Mouse (Mus musculus) midbrain, embryonic 14.5 days (tissue): ENCODE data around the gene Nrarp. TPM values are rescaled to one million over a fixed set of nuclear protein-coding genes. Genes with fewer than 3 reads are reported as not detected.

ENCODE experiments used
- ATAC-seq: fragments of 200-750 bp; cut with Nextera tagmentation; 2 replicates; pipeline ENCODE4 v1.8.0; 2017; ENCODE audit warnings: moderate number of reproducible peaks, moderate library complexity; ENCODE audit not compliant: low FRiP score, low TSS enrichment
- DNase-seq: peaks from one replicate; pipeline ENCODE4 v3.0.0-alpha.2; 2015
- H3K27ac ChIP-seq: fragments of 300-500 bp; sonication (generic); replicated peaks from 2 replicates; pipeline ENCODE4 v1.5.1; 2014; ENCODE audit warnings: mild to moderate bottlenecking, low read depth, low read length, moderate library complexity
- H3K27me3 ChIP-seq: fragments of 300-500 bp; sonication (generic); 2 replicates; pipeline ENCODE4 v1.6.1; 2014; ENCODE audit warnings: low read length, control low read depth, mixed read lengths; ENCODE audit not compliant: control insufficient read depth, insufficient read depth
- H3K36me3 ChIP-seq: fragments of 300-500 bp; sonication (generic); 2 replicates; pipeline ENCODE4 v1.6.1; 2014; ENCODE audit warnings: low read length, control low read depth; ENCODE audit not compliant: control insufficient read depth, insufficient read depth
- H3K4me1 ChIP-seq: fragments of 300-500 bp; sonication (generic); 2 replicates; pipeline ENCODE4 v1.6.1; 2014; ENCODE audit warnings: mild to moderate bottlenecking, antibody characterized with exemption, low read length, control low read depth; ENCODE audit not compliant: control insufficient read depth, insufficient read depth
- H3K4me2 ChIP-seq: fragments of 300-500 bp; sonication (generic); 2 replicates; pipeline ENCODE4 v1.6.1; 2014; ENCODE audit warnings: mild to moderate bottlenecking, low read length, moderate library complexity
- H3K4me3 ChIP-seq: fragments of 300-500 bp; sonication (generic); replicated peaks from 2 replicates; pipeline ENCODE4 v1.5.1; 2014; ENCODE audit warnings: low read depth, low read length
- H3K9ac ChIP-seq: fragments of 300-500 bp; sonication (generic); replicated peaks from 2 replicates; pipeline ENCODE4 v1.6.1; 2014; ENCODE audit warnings: mild to moderate bottlenecking, low read length, moderate library complexity
- H3K9me3 ChIP-seq: fragments of 300-500 bp; sonication (generic); 2 replicates; pipeline ENCODE4 v1.6.1; 2016; ENCODE audit warnings: low read length, control low read depth, mixed read lengths; ENCODE audit not compliant: control insufficient read depth
- WGBS: fragments of 180-500 bp; shearing (Covaris S2); extraction: QIAGEN DNeasy Blood & Tissue Kit; methylation state at CpG from one replicate; pipeline ENCODE4 v1.1.7; 2014; 5-methylcytosine and 5-hydroxymethylcytosine counted together
- polyA plus RNA-seq: library from polyadenylated mRNA; unstranded; fragments of >200 nt; fragmentation: Nextera tagmentation; extraction: Ambion mirVana; gene quantifications from 2 replicates; pipeline ENCODE4 v1.2.1, GENCODE M21; 2014

Nrarp gene
- polyA plus RNA-seq, 1 experiment from 2014 or later, result 20.8 TPM

DNA sequence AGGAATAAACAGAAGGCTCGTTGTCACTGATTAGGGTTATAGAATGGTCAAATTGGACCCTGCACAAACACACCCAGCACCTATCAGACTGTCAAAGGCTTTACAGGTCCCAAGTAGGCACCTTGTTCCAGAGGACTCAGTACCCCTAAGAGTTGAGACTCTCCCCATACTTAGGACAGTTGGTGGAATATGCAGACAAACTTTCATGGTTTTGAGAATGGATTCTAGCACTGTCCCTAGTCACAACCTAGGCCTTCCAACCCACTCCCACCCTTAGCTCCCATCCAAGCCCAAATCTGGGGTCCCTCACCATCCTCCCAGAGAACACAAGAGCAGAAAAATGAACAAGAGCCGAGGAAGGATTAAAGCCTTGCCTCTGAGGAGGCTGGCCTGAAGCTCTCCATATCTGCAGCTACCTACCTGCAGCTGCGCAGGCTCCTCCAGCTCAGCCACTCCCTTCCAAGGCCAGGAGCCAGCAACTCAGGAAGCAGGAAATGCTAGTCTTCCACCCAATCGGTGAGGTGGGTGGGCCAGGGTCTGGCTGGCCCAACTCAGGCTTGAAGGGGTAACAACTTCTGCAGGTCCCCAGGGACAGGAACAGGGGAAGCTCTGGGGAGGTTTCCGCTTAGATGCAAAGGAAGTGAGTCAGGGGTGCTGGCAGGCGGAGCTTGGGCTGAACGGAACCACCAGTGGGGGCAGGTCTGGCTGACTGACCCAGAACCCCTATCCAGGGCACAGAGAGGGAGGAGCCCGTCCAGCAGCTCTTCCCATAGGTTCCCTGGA is 15.8 kb downstream of the Nrarp start, which contains the start of gene Tor4a:
TSS of gene Tor4a (minus strand) at position 715 of the 783 bp plus-strand sequence.
- H3K4me3 ChIP-seq, result 0 out of 2 replicates have a peak within 1 kb of the TSS, but pooled peaks have one; percentile 5
- H3K9me3 ChIP-seq, result no peaks in the 10 kb centered on the region
- H3K27ac ChIP-seq, result no peak within 1 kb of the TSS
- peaks cover 20% of the 10 kb centered on the region for H3K27me3 ChIP-seq
- no peak within 1 kb of the TSS for H3K9ac ChIP-seq
- no peak for DNase-seq
- H3K4me2 ChIP-seq, result 0 out of 2 replicates have a peak within 1 kb of the TSS, but pooled peaks have one; percentile 4
- 15% methylated on average over 8 of the region's 8 CpGs for WGBS
- H3K36me3 ChIP-seq, result peaks cover 33% of the 10 kb centered on the region
- no peaks in the 10 kb centered on the region for H3K4me1 ChIP-seq
- ATAC-seq, result no peak

DNA sequence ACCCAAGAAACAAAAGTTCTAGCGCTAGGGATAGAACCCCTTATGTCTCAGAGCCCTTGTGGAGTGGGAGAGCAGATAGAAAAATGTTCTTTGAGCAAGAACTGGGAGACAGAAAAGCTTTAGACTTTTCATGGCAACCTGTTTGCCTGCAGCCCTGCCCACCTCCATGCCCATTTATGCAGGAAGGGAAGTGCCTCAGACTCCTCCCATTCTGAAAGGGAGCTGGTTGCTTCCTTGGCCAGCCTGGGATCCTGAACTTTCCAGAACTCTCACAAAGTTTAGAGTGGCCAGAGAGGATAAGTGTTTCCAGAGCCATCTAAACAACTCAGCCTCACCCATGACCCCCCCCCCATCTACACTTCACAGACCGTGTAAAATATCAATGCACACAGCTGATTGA is 16.6 kb downstream of the Nrarp start:
- Histone ChIP-seq H3K27me3 (peaks cover 20% of the 10 kb centered on the region), H3K4me1 (no peaks in the 10 kb centered on the region), H3K4me2 (no peak overlapping the region), H3K9me3 (no peaks in the 10 kb centered on the region), H3K9ac (no peak overlapping the region), H3K4me3 (no peak overlapping the region), H3K27ac (no peak overlapping the region), H3K36me3 (peaks cover 41% of the 10 kb centered on the region)
- ATAC-seq (no peak), DNase-seq (no peak)
- WGBS, result 32% methylated on average over 2 of the region's 2 CpGs

DNA sequence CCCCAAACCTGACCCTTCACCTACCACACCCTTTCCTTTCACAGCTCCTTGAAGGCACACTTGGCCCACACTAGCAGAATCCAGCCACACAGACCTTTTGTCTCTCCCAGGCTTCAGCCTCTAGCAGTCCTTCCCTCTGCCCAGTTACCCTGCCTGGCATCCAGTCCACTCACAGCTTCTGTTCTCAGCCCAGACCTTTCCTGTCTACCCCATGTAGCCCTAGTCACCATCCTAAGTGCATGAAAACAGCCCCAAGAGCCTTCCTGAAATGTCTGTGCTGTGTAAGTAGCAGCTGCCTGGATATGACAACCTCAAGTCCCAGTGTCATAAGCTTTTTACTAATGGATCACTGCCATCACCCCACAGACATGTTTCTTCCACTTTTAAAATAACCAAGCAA is 17.4 kb downstream of the Nrarp start:
- H3K4me2 ChIP-seq, result no peak overlapping the region
- no peak for DNase-seq
- no peak overlapping the region for H3K4me3 ChIP-seq
- H3K9me3 ChIP-seq, result no peaks in the 10 kb centered on the region
- no peaks in the 10 kb centered on the region for H3K4me1 ChIP-seq
- H3K27me3 ChIP-seq, result peaks cover 20% of the 10 kb centered on the region
- no peak overlapping the region for H3K27ac ChIP-seq
- ATAC-seq, result no peak
- H3K9ac ChIP-seq, result no peak overlapping the region
- H3K36me3 ChIP-seq, result peaks cover 49% of the 10 kb centered on the region

DNA sequence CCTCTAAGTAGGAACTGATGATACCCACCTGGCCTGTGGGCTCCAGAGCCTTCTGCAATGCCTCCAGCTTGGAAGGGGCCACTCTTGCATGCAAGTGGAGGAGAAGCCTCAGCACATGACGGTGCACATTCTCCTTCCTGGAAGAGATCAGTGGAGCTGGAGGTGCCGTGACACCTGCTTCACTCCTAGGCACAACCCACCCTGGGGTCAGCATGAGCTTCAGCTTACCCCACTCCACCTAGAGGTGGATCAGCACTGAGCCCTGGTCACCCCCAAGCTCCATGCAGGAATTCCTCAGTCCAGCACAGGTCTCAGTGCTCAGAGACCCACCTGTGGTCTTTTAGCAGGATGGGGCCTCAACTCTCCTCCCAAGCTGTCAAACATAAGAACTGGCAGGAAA is 20.1 kb downstream of the Nrarp start:
- ATAC-seq, result no peak
- peaks cover 76% of the 10 kb centered on the region for H3K36me3 ChIP-seq
- H3K9ac ChIP-seq, result no peak overlapping the region
- 91% methylated on average over 2 of the region's 2 CpGs for WGBS
- H3K4me2 ChIP-seq, result no peak overlapping the region
- no peaks in the 10 kb centered on the region for H3K4me1 ChIP-seq
- DNase-seq, result no peak
- H3K27ac ChIP-seq, result no peak overlapping the region
- no peaks in the 10 kb centered on the region for H3K9me3 ChIP-seq
- no peak overlapping the region for H3K4me3 ChIP-seq
- peaks cover 13% of the 10 kb centered on the region for H3K27me3 ChIP-seq

DNA sequence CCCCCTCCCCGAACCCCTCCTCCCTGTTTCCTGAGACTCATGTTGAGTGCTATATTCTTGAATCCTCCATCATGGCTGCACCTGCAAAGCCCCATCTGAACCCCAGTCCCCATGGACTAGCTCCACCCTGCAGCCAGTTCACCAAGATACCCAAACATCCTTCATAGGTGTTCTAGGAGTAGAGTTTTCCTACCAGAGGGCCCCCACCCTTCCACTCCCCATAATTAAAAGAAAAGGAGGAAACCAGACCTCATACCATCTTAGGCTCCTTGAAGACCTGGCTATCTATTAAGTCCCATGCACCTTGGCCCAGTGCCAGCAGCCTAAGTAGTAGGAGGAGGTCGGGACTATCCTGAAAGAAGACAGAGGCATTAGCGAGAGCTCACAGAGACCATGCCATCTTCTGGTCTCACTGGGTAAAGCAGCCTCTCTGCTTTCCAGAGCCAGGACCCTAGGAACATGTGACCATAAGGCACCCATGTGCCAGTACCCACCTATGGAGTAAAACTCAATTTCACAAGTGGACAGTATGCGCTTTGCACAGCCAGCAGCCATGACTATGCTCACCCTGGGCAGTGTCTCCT is 23.2 kb downstream of the Nrarp start:
- DNase-seq (peak; percentile 24), ATAC-seq (no peak)
- 61% methylated on average over 4 of the region's 4 CpGs for WGBS
- Histone ChIP-seq H3K27me3 (no peaks in the 10 kb centered on the region), H3K9me3 (no peaks in the 10 kb centered on the region), H3K4me3 (no peak overlapping the region), H3K4me1 (0 out of 2 replicates have a peak, but pooled peaks cover 6% of the 10 kb centered on the region), H3K36me3 (peaks cover 93% of the 10 kb centered on the region), H3K27ac (no peak overlapping the region), H3K4me2 (no peak overlapping the region), H3K9ac (no peak overlapping the region)

DNA sequence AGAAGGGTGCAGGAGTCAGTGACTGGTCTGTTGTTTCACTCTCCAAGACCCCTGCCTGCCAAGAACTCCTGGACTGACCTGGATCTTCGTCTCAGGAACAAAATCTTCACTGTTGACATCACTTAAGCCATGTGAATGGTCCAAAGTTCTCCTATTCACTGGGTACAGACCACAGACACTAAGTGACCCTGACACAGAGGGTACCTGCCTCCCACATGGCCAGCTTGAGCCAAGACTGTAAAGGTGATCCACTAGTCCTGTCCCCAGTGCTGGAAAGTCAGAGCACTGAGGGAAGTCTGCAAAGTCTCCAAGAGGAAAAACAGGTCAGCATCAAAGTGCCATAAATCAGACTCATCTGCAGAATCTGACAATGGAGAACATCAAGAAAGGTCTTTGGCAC is 27.0 kb downstream of the Nrarp start:
- ATAC-seq (no peak), DNase-seq (no peak)
- no peak overlapping the region for H3K27ac ChIP-seq
- H3K27me3 ChIP-seq, result no peaks in the 10 kb centered on the region
- H3K36me3 ChIP-seq, result peaks cover 58% of the 10 kb centered on the region
- H3K4me2 ChIP-seq, result no peak overlapping the region
- H3K9ac ChIP-seq, result no peak overlapping the region
- H3K4me1 ChIP-seq, result peaks cover 21% of the 10 kb centered on the region
- H3K4me3 ChIP-seq, result no peak overlapping the region
- WGBS, result 86% methylated on average over 1 of the region's 1 CpGs
- no peaks in the 10 kb centered on the region for H3K9me3 ChIP-seq

DNA sequence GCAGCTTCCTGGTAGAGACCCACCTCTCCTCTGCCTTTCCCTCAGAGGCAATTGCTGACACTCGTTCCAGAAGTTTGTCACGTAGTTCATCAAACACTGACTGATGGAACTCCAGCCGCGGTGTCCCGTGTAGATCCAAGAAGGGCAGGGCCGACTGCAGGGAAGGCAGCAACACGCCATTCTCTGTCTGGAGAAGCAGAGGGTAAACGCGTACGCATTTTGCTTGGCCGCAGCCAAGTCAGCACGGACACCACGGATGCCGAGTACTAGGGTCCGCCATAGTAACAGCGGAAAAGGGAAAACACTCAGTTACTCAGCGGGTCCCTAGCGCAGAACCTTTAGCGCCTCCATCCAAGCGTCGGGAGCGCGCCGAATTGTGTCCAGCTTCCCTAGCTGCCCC is 30.1 kb downstream of the Nrarp start:
- under 1% methylated on average over 24 of the region's 24 CpGs for WGBS
- no peak for DNase-seq
- Histone ChIP-seq H3K27ac (peak overlapping the region; percentile 92), H3K27me3 (no peaks in the 10 kb centered on the region), H3K4me1 (peaks cover 21% of the 10 kb centered on the region), H3K9ac (peak overlapping the region; percentile 88), H3K4me2 (peak overlapping the region; percentile 83), H3K4me3 (peak overlapping the region; percentile 86), H3K9me3 (no peaks in the 10 kb centered on the region), H3K36me3 (peaks cover 27% of the 10 kb centered on the region)
- ATAC-seq, result 0 out of 2 replicates have a peak, but pooled peaks have one; percentile 13

DNA sequence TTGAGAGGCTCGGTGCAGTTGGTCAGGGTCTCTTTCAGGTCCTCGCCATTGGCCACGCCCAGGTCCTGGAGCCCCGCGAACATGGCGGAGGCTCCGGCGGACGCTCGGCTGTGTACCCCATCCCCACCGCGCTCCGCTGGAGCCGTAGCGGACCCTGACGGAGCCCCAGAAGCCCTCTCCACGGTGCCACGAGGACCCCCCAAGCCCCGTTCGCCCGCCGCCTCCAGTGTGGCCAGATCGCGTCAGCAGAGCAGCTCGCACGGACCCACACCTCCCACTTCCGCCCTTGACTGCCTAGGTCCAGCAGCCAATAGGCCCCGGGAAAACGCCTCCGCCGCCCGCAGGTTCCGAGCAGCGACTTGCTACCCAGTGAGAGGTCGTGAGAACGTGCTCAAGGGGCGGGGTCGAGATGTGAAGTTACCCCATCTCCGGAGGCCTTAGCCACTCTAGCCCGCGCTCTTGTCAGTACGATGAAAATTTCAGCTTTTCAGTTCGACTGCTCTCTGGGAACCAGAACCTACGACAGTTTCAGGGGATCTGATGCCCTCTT is 30.6 kb downstream of the Nrarp start, which contains the start of gene Nelfb:
TSS of gene Nelfb (minus strand) at position 369 of the 550 bp plus-strand sequence.
- Histone ChIP-seq H3K4me3 (peak within 1 kb of the TSS; percentile 86), H3K27ac (peak within 1 kb of the TSS; percentile 92), H3K4me2 (peak within 1 kb of the TSS; percentile 83), H3K27me3 (no peaks in the 10 kb centered on the region), H3K9me3 (no peaks in the 10 kb centered on the region), H3K9ac (peak within 1 kb of the TSS; percentile 88), H3K36me3 (peaks cover 22% of the 10 kb centered on the region), H3K4me1 (peaks cover 21% of the 10 kb centered on the region)
- WGBS, result under 1% methylated on average over 44 of the region's 44 CpGs
- ATAC-seq, result peak; percentile 91
- peak; percentile 91 for DNase-seq
